27 mouse cellular contexts compared by ENCODE assay signal in the genomic region with DNA sequence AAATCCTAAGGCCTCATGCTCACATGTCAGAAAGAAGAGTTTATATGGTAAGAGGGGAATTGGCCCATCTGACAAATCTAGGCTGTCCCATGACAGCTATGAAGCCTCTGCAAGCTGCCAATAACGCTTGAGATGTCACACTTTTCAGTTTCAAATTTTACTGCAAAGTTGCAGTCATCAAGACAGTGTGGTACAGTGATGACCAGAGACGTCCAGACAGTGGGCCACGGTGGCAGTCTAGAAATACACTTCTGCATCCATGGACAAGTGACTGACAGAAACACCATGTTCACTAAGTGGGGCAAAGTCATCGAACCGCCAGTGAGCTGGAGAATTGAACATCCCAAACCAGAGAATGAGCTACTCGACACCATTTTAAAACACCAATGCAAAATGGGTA. TPM values are rescaled to one million over a fixed set of nuclear protein-coding genes. Genes with fewer than 3 reads are reported as not detected.
"Had no signal": no experiment of that assay in that cellular context is flagged by ENCODE, and none has a peak within 500 bp of the region (broad histone marks: within the 10 kb centered on the region; RNA-seq: fewer than 3 reads in every experiment).

No protein-coding gene starts in this region.

- H3K4me1 ChIP-seq: limb, embryonic 10.5 days; limb, embryonic 12.5 days; limb, embryonic 15.5 days; liver, embryonic 12.5 days; liver, embryonic 13.5 days; liver, embryonic 15.5 days; lung, embryonic 15.5 days; megakaryocyte, embryonic 14.5 days; midbrain, embryonic 12.5 days; midbrain, embryonic 13.5 days; midbrain, embryonic 15.5 days; neural tube, embryonic 12.5 days had no signal

- H3K9me3 ChIP-seq: limb, embryonic 10.5 days; limb, embryonic 12.5 days; limb, embryonic 13.5 days; limb, embryonic 15.5 days; liver, embryonic 12.5 days; liver, embryonic 13.5 days; liver, embryonic 15.5 days; lung, embryonic 15.5 days; midbrain, embryonic 10.5 days; midbrain, embryonic 12.5 days; midbrain, embryonic 13.5 days; midbrain, embryonic 15.5 days; neural tube, embryonic 12.5 days had no signal

- H3K4me3 ChIP-seq: limb, embryonic 10.5 days; limb, embryonic 12.5 days; limb, embryonic 13.5 days; limb, embryonic 15.5 days; liver, embryonic 12.5 days; liver, embryonic 13.5 days; liver, embryonic 15.5 days; lung, embryonic 15.5 days; megakaryocyte, embryonic 14.5 days; midbrain, embryonic 10.5 days; midbrain, embryonic 12.5 days; midbrain, embryonic 13.5 days; midbrain, embryonic 15.5 days; myocyte; neural tube, embryonic 12.5 days had no signal

- DNase-seq: left cerebral cortex, postnatal 4 days; liver; liver, embryonic 13.5 days; liver, postnatal 0 days; lung, adult 18-20 months; lung, adult 2 months; lung, embryonic 14.5 days; lung, postnatal 10 days; lung, postnatal 14 days; lung, postnatal 36 days had no signal

- H3K27me3 ChIP-seq: limb, embryonic 12.5 days; limb, embryonic 13.5 days; limb, embryonic 15.5 days; liver, embryonic 12.5 days; liver, embryonic 13.5 days; liver, embryonic 15.5 days; lung, embryonic 15.5 days; megakaryocyte, embryonic 14.5 days; midbrain, embryonic 12.5 days; midbrain, embryonic 13.5 days; midbrain, embryonic 15.5 days; neural tube, embryonic 12.5 days had no signal

- H3K27ac ChIP-seq: limb, embryonic 10.5 days; limb, embryonic 12.5 days; limb, embryonic 13.5 days; limb, embryonic 15.5 days; liver, embryonic 12.5 days; liver, embryonic 13.5 days; liver, embryonic 14.5 days; liver, embryonic 15.5 days; lung, embryonic 15.5 days; macrophage; midbrain, embryonic 10.5 days; midbrain, embryonic 12.5 days; midbrain, embryonic 13.5 days; midbrain, embryonic 15.5 days; neural tube, embryonic 12.5 days had no signal

- H3K36me3 ChIP-seq: limb, embryonic 10.5 days; limb, embryonic 12.5 days; limb, embryonic 13.5 days; limb, embryonic 15.5 days; liver, embryonic 12.5 days; liver, embryonic 13.5 days; liver, embryonic 15.5 days; lung, embryonic 15.5 days; midbrain, embryonic 10.5 days; midbrain, embryonic 12.5 days; midbrain, embryonic 13.5 days; midbrain, embryonic 15.5 days; neural tube, embryonic 12.5 days had no signal

RNA-seq across cellular contexts. Expression of a gene that starts 54.4 kb away (rescaled TPM):
- total RNA-seq: monocyte, adult 5-6 weeks had no signal
- polyA plus RNA-seq: macrophage had no signal
